Mouse (Mus musculus): ENCODE data around the gene Lhx1. TPM values are rescaled to one million over a fixed set of nuclear protein-coding genes. Genes with fewer than 3 reads are reported as not detected.

Lhx1 gene
- total RNA-seq, 2 experiments from 2014 or later: not detected

DNA sequence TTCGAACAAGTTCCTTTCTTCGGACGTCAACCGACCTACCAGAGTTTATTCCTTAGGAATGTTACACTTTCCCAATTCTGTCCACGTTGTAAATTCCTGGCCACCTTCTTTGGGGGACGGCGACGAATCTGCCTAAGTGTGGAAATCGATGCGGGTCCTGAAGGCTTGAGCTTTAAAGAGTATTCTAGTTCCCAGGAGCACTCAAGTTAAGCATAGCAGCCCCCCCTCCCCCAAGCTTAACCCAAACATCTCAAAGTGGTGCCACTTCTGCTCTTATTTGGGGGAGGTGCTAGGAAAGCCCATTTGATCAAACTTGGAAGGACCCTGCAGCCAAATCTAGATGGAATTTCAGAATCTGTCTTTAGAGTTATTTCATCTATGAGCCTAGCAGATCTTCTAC lies 1.1 kb upstream of the Lhx1 start:
- DNase-seq: no peak

DNA sequence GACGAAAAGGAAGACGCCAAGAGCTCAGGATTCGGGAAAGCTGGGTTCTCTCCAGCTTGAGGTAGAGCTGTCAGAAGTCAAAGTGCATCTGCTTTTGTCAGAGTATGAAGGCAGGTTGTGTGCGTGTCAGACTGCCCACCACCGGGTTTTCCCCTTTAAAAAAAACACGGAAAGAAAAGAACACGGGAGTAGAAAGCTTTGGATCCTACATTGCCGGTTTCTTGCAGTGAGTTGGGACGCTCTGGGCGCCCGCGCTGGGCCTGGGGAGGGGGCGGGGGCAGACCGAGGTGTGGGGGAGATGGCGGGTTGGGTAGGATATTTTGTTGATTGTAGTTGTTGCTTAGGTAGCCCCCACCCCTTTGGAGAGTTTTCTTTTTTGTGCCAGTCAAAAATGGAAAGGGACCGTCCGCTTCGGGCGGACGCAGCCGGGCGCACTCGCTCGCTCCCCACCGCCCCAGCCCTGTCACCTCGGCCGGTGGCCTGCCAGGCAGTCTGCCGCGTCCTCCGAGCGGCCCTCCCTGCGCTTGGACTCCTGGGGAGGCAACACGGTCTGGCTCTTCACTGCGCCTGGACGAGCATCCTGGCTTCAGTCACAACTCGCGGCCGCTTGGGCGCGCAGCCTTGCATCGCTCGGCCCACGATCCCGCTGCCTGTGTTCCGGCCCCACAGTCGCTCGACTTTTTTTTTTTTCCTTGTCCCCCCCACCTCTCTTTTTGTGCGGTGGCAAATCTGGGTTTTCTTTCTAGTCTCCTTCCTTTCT lies 644 bp downstream of the Lhx1 start:
- no peak for DNase-seq

DNA sequence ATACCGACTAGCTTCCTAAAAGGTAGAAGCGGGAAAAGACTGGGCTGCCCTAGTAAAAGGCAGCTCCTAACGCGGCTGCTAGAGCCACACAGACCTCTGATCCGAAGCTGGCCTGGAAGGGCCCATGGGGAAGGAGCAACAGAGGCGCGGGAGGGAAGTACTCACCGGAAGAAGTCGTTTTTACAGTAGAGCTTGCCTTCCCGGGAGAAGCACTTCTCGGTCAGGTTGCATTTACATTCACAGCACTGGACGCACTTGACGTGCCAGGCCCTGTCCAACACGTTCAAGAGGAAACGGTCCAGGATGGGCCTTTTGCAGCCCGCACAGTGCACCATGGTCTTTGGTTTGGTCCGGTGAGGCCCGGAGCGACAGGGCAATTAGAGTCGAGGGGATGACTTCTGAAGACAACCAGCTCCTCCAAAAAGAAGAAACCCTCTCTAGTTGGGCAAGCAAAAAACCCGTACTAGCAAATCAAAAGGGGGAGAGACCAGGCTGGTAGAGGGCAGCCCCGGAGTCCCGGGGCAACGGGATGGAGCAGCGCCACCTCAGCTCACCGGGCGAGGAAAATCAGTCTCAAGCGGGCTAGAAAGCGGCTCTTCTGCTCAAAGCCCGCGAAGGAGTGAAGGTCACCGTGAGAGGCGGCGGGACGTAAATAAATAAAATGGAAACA lies 1.4 kb downstream of the Lhx1 start:
- no peak for DNase-seq

DNA sequence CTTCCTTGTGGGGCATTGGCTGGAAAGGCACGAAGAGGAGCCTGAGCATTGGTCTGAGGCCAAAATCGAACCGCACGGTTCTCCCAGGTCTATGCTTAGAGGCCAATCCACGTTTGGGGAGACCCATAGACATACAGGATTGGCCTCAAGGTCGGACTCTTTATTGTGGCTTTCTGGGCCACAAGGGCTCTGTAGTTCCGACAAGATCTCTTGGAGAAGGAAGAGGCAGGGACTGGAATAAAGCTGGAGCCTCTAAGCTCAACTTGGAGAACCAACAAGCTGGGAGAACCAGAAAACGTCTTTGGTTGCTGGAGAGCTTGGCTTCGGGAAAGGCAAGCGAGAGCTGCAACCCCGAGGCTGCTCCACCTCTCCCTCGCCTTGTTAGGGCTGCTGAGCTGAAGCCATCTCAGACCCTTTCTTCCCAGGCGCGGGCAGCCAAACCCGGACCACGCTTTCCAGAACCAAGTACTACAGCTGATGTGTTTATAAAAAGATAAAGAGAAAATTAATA lies 2.0 kb downstream of the Lhx1 start:
- no peak for DNase-seq

DNA sequence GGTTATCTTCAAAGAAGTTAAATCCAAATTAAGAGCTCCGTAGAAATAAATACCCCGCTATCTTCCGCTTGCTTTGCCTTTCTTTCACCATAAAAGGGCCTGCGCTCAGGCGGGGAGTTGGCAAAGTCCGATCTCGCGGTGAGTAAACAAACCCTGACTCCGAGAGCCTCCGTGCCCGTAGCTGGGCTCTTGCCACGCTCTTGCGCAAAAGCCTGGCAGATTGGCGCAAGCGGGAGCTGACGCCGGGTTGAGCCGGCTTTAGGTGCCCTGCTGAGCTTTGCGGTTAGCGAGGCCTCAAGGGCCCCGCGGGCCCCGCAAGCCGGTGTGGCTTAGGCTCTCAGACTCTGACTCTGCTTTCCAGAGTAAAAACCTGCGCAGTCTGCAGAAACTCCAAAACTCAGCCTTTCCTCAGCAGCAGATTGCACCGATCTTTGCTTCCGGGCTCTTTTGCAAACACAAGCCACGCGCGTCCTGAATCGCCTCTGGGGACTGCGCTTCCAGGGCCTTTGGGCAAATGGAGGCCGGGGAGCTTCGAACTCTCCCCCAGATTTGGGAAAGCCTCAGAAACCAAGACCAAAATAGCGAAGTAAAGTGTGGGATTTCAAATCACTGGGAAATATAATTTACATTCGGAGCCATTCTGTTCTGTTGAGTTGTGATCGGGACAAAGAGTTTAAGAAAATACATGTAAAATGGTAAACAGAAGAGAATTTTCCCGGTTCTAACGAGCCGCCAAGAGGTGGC lies 2.6 kb downstream of the Lhx1 start:
- DNase-seq: peak; percentile 57

DNA sequence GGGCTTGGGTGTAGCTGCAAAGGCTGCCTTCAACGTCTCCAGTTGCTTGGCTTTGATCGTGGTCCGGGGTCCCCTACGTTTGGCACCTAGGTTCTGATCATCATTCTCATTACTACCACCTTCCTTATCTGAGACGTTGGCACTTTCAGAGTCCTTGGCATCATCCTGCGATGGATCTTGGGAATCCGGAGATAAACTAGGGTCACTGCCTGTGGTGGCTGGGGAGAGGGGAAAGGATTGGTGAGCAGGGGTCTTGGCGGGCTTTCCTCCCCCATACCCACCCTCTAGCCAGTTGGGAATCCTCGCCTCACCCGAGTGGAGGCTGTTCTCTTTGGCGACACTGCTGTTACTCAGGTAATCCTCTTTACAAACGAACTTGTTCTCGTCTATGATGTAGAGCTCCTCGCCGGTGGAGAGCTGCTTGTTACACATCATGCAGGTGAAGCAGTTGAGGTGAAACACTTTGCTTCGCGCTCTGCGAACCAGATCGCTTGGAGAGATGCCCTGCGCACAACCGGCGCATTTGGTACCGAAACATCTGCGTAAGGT lies 3.5 kb downstream of the Lhx1 start:
- no peak for DNase-seq

DNA sequence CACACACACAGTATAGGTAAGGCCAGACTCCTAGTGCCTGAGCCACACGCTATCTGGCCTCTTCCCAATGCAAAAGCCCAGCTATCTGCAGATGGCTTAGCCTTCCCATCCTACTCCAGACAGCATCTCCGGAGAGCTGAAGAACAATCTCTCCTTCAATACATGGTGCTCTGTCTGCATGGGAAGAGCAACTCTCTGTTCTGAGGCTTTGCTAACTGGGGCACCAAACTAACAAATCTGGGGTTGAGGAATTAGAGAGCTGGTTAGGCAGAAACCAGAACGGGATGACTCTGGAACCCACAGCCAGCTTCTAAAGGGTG lies 4.3 kb downstream of the Lhx1 start:
- DNase-seq: no peak

DNA sequence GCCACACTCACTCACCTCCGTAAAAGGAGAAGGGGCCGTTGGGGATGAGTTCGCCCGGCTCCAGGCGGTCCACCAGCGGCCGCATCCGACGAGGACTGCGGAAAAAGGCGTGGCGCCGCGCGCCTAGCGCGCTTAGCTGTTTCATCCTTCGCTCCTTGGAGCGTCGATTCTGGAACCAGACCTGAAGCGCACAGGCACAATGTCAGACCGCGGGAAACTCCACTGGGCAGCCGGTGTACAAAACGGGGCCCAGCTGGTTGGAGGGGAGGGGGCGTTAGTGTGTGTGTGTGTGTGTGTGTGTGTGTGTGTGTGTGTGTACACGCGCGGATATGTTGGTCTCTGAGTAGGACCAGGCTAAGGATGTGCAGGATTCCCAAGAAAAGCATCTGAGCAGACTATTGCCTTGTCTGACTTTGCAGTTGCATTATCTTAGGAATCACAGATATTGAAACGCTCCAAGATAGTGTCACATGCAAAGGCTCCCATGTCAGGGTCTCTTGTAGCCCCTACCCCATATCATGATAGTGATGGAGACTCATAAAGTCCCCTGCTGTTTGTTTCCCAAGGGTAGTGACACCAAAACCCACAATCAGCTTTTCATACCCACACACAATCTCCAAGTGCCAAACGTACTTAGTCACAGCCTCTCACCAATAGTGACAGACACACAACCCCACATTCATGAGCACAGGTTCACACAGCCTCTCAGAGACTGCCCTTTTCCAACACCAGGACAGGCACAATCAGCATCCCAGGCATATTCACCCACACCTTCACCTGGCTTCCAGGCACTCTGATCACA lies 4.9 kb downstream of the Lhx1 start:
- no peak for DNase-seq

DNA sequence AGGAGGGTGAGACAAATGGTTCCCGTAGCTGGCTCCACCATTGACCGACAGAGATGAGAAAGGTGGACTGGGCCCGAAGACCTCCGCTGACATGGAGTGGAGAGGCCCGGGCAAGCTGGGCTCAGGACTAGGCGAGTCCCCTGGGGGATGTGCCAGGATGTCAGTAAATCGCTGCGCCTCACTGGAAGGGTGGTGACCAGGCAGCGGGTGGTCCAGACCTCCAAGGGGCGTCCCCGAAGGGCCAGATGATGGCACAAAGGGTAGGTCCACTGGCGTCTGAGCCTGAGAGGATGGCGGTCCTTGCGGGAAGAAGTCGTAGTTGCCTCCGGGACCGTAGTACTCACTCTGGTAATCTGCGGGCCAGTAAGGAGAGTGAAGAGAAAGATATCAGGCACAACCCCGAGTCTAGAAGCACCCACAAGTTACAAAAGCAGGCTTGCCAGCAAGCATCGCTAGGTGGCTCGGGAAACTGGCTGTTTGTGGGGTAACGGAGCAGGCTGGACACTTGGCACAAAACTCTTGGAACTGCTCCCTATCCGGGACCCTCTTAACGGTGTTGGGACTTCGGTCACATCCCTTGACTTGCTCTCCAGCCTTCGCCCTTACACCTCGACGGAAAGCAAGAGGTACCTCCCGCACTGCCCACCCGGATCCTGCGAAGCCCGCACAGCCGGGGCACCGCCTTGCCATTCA lies 5.6 kb downstream of the Lhx1 start:
- no peak for DNase-seq

DNA sequence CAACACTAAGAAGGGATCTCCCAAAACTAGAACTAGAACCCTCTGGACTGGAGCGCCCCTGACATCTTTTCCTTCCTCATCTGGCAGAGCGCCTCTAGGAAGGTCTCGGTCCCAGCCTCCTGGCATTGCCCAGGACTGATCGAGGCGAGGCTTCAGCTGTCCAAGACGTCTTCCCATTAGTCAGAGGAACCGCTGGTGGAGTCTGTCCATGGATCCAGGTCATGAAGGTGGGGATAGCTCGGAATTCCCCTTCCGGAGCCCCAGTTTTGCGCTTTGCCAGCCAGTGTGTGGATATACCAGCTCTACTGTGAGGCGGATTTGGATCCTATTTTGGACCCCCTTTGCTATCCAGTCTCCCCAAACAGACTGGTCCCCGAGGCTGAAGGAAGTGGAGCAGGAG lies 6.3 kb downstream of the Lhx1 start:
- DNase-seq: no peak

DNA sequence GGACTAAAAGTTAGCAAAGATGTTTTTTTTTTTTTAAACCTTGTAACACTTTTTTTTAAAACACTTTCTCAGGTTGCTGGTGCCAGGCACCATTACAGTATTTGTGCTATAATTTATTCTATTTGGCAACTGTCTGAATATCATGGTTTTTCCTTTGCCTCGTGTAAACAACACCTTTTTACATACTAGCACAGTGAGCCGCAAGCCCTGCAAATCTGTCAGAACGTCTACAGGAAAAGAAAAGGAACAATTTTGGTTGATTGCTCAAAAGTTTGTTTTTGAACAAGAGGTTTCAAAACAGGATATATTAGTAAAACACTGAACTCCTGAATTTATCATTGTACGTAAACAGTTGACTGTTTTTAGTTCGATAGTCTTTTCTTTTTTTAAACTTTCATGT lies 7.1 kb downstream of the Lhx1 start:
- no peak for DNase-seq

DNA sequence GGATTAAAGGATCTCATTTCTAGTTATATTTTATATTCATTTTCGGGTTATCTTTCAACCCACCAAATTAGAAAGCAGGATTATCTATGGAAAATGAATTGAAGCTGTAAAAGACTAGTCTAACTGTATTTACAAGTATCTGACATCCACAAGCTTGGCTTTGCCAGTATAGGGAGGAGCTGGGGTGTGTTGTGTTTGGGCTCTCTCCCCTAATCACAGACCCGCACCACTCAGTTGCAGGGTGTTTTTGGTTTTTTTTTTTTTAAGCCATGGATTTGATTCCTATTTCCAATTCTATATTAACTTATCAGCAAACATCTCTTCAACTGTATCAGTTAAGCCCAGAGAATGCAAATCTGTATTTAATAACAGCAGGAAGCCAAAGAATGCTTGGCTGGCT lies 7.9 kb downstream of the Lhx1 start:
- no peak for DNase-seq

DNA sequence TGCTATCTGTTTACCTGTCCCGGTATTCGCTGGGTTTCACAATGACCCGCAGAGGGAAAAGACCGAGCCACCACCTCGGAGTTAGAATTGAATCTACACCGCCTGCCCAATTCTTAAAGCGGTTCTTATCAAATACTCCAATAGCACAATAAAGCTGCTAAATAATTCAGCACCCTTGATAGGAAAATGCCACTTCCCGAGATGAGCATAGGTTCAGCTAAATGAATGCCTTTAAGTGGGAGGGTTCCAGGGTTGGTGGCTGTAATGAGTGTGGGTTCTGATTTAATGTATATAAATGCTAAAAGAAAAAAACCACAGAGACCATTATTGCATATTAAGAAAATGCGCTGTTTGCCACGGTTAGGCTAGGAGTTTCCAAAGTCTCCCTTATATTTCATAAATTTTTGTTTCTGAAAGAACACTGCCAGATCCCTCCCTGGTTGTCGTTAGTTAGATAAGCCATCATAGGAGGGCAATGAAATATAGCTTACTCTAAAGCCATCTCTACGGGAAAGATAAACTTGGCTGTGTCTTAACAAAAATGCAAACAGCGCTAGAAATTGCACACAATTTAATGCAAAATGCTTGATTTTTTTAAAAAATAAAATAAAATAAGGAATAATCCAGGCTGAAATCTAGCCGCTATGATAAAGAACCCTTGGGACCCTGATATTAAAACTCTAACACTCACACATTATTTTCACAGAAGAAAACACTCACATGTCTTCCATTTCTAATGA lies 8.7 kb downstream of the Lhx1 start:
- DNase-seq: no peak

DNA sequence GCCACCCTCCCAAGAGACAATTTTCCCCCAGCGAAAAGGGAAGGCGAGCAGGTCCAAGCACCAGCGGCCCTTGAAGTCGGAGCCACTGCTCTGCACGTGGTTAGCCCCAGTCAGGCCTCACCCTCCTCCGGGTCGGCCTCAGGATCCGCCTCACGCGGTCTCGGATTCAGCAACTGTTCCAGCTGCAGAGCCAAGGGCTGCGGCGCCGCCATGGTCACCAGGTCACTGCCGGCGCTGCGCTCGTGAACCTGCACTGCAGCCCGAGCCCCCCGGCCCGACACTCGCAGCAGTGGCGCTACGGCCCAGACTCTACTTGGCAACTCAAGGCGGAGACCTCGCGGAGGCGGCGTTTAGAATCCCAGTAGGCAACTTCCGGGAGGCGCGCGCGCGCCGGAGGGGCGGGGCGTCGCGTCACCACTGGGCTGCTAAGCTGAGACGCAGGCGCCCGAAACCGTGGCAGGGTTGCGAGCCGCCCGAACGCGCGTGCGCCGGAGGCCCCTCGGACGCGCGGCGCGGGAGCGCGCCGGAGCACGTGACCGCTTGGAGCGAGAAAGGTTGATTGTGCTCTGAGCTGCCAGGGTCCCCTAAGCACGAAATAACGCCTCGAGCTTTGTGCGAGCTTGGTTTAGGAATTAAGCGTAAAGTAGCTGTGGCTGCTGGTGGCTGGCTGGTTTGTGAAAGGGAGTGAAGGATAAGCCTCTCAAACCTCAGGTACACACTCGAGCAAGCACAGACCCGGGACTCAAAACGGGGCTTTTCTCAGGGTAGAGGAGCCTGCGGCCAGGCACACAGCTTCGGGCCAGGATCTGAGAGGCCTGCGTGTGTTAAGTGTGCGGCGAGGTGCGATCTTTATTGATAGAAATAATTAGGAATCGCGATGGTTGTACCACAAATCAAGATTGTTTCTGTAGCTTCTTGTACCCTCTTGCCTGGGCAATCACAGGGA lies 11.9 kb downstream of the Lhx1 start, which contains the start of gene Aatf:
Gene Aatf, minus strand, starts transcription at position 352 of the 946 bp plus-strand sequence.
- DNase-seq: peak; percentile 97

DNA sequence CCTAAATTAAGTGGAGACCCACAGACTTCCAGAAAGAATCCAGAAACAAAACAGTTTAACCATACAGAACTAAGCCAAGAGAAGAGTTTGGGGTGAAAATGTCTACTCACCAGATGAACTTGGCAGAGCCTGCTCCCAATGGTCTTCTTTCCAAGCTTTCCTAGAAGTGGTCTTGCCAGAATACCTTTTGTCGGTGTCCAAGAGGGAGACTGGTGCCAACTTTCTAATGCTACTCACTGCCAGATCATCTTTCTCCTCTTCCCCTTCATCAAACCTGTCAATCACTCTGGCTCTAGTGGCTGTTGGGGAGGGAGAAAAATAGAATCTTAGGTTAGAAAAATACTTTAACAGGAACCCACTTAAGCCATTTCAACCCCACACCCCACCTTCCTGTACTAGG lies 13.3 kb downstream of the Lhx1 start:
- DNase-seq: no peak

DNA sequence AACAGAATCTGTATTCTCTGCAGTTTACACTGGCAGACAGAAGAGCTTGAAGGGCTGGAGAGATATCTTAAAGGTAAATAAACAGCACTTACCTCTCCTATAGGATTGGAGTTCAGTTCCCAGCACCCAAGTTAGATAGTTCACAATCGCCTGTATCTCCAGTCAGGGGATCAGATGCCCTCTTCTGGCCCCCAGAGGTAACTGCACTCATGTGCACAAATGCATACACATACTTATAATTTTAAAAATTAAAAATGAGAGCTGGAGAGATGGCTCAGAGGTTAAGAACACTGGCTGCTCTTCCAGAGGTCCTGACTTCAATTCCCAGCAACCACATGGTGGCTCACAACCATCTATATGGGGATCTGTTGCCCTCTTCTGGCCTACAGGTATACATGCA lies 21.0 kb downstream of the Lhx1 start:
- no peak for DNase-seq

DNA sequence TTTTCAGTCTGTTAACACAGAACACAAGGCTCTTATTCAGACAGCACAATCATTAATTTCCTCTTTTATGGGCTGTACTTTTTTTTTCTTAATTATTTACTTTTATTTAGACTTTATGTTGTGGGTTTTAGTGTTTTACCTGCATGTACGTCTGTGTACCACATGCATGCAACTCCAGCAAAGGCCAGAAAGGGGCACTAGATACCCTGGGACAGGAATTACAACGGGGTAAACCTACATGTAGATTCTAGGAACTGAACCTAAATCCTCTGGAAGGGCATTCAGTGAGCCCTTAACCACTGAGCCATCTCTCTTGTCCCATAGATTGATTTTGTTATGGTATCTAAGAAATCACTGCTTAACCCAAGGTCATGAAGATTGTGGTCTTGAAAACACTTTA lies 27.4 kb downstream of the Lhx1 start:
- no peak for DNase-seq

DNA sequence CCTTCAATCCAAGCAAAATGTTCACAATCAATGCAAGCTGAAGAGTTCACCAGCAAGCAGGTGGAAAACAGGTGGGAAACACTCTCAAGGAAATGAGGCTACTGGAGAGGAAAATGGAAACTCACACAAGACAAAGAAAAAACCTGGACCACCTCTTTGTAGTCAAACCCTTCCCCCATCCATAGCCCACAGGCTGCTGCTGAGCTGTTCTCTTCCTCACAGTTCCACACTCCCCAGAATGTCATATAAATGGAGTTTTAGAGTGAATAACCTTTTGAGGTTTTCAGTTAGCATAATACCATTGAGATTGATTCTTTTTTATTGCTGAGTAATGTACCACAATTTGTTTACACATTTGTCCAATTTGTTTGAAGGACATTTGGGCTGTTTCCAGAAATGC lies 28.4 kb downstream of the Lhx1 start:
- DNase-seq: no peak

DNA sequence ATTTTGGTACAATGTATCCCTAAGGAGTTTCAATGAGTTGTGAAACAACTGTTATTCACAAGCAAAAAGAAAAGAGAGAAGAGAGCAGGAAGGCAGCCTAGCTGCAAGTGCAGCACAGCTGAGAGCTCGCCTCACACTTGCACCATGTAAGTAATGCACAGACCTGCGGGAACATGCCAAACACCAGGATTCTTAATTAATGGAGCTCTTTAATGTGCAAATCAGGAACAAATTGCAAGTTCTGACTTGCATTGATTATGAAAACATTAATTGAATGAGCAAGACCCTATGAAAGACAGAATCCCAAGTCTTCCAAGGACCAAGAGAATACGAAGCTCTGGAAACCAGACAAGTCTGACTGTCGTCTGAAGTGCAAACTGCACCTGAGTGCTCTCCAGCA lies 29.6 kb downstream of the Lhx1 start:
- no peak for DNase-seq

DNA sequence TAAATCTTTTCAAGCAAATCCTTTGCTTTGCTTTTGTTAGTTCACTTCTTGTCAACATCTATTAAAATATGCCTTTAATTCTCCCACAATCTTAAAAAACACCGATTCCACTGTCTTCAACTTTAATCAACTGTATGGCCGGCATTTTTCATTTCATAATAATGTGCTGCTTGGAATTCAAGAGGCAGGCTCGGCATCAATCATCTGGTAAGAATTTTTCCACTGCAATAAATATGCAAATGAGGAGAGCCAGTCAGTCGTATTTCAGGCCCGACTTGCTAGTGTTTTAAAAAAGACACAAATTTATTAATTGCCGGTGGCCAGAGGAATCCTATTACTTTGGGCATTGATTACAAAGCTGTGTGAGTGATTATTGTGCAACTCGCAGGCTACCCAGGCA lies 43.7 kb downstream of the Lhx1 start:
- no peak for DNase-seq
